Mouse (Mus musculus): ENCODE measurements around the gene Ntrk2. TPM values are rescaled to one million over a fixed set of nuclear protein-coding genes. Genes with fewer than 3 reads are reported as not detected.
A peak's percentile ranks its signal among the peaks of the same experiment; 100 is the strongest.

Ntrk2 gene
- polyA plus RNA-seq, 1 experiment from 2014 or later, result 3.1 TPM

- WGBS (ENCODE audit: insufficient replicate concordance), result 74% methylated on average over 3 of the region's 3 CpGs
Observed at GRCm38 (mm10) chr13:59065677-59066076, 259.3 kb downstream of the Ntrk2 start.

GRCm38 (mm10) chr13:59073635-59074256 lies 267.4 kb downstream of the Ntrk2 start:
- ATAC-seq (replicated peaks; ENCODE audit: insufficient number of reproducible peaks, low FRiP score, low TSS enrichment), result no peak; the same call in 1 of the 2 replicates
- no peaks in the 10 kb centered on the region for H3K9me3 ChIP-seq (replicated peaks; ENCODE audit: control insufficient read depth, low read length)
- 24% methylated on average over 26 of the region's 26 CpGs for WGBS (ENCODE audit: insufficient replicate concordance)
- no peak overlapping the region for H3K9ac ChIP-seq (ENCODE audit: low read depth, low read length)
- no peaks in the 10 kb centered on the region for H3K4me1 ChIP-seq (ENCODE audit: control insufficient read depth, insufficient read depth, low read length)
- H3K4me3 ChIP-seq (ENCODE audit: low read depth, low read length), result peak overlapping the region; percentile 25
- H3K4me2 ChIP-seq, result peak overlapping the region; percentile 46
- no peaks in the 10 kb centered on the region for H3K36me3 ChIP-seq (ENCODE audit: control insufficient read depth, insufficient read depth, low read length)
- H3K27ac ChIP-seq (ENCODE audit: low read depth, low read length), result no peak overlapping the region
- peaks cover 8% of the 10 kb centered on the region for H3K27me3 ChIP-seq (ENCODE audit: control insufficient read depth, insufficient read depth, low read length)

More at GRCm38 (mm10) chr13:59065677-59066076, 259.3 kb downstream of the Ntrk2 start:
- Histone ChIP-seq H3K9ac (ENCODE audit: low read depth, low read length) (no peak overlapping the region), H3K27ac (ENCODE audit: low read depth, low read length) (no peak overlapping the region), H3K4me3 (ENCODE audit: low read depth, low read length) (no peak overlapping the region), H3K9me3 (replicated peaks; ENCODE audit: control insufficient read depth, low read length) (no peaks in the 10 kb centered on the region), H3K4me2 (no peak overlapping the region), H3K4me1 (ENCODE audit: control insufficient read depth, insufficient read depth, low read length) (no peaks in the 10 kb centered on the region), H3K36me3 (ENCODE audit: control insufficient read depth, insufficient read depth, low read length) (no peaks in the 10 kb centered on the region), H3K27me3 (ENCODE audit: control insufficient read depth, insufficient read depth, low read length) (no peaks in the 10 kb centered on the region)
- no peak for ATAC-seq (replicated peaks; ENCODE audit: insufficient number of reproducible peaks, low FRiP score, low TSS enrichment)

- Histone ChIP-seq H3K4me1 (ENCODE audit: control insufficient read depth, insufficient read depth, low read length) (0 out of 2 replicates have a peak, but pooled peaks cover 2% of the 10 kb centered on the region), H3K4me2 (no peak overlapping the region), H3K36me3 (ENCODE audit: control insufficient read depth, insufficient read depth, low read length) (no peaks in the 10 kb centered on the region), H3K4me3 (ENCODE audit: low read depth, low read length) (no peak overlapping the region), H3K27me3 (ENCODE audit: control insufficient read depth, insufficient read depth, low read length) (peaks cover 8% of the 10 kb centered on the region), H3K9me3 (replicated peaks; ENCODE audit: control insufficient read depth, low read length) (no peaks in the 10 kb centered on the region), H3K9ac (ENCODE audit: low read depth, low read length) (no peak overlapping the region), H3K27ac (ENCODE audit: low read depth, low read length) (no peak overlapping the region)
- ATAC-seq (replicated peaks; ENCODE audit: insufficient number of reproducible peaks, low FRiP score, low TSS enrichment), result no peak
- WGBS (ENCODE audit: insufficient replicate concordance), result 49% methylated on average over 4 of the region's 4 CpGs
Observed at GRCm38 (mm10) chr13:59076489-59076888, 270.1 kb downstream of the Ntrk2 start.

- no peak for ATAC-seq (replicated peaks; ENCODE audit: insufficient number of reproducible peaks, low FRiP score, low TSS enrichment)
- Histone ChIP-seq H3K36me3 (ENCODE audit: control insufficient read depth, insufficient read depth, low read length) (no peaks in the 10 kb centered on the region), H3K4me3 (ENCODE audit: low read depth, low read length) (no peak overlapping the region), H3K27me3 (ENCODE audit: control insufficient read depth, insufficient read depth, low read length) (peaks cover 1% of the 10 kb centered on the region), H3K27ac (ENCODE audit: low read depth, low read length) (no peak overlapping the region), H3K9ac (ENCODE audit: low read depth, low read length) (no peak overlapping the region), H3K4me1 (ENCODE audit: control insufficient read depth, insufficient read depth, low read length) (0 out of 2 replicates have a peak, but pooled peaks cover 2% of the 10 kb centered on the region), H3K4me2 (no peak overlapping the region), H3K9me3 (replicated peaks; ENCODE audit: control insufficient read depth, low read length) (no peaks in the 10 kb centered on the region)
- WGBS (ENCODE audit: insufficient replicate concordance), result 62% methylated on average over 7 of the region's 7 CpGs
Observed at GRCm38 (mm10) chr13:59079761-59080461, 273.5 kb downstream of the Ntrk2 start.

GRCm38 (mm10) chr13:59080468-59080867 lies 274.1 kb downstream of the Ntrk2 start:
- 65% methylated on average over 5 of the region's 5 CpGs for WGBS (ENCODE audit: insufficient replicate concordance)
- Histone ChIP-seq H3K4me2 (no peak overlapping the region), H3K27me3 (ENCODE audit: control insufficient read depth, insufficient read depth, low read length) (no peaks in the 10 kb centered on the region), H3K4me1 (ENCODE audit: control insufficient read depth, insufficient read depth, low read length) (0 out of 2 replicates have a peak, but pooled peaks cover 2% of the 10 kb centered on the region), H3K4me3 (ENCODE audit: low read depth, low read length) (no peak overlapping the region), H3K9ac (ENCODE audit: low read depth, low read length) (no peak overlapping the region), H3K36me3 (ENCODE audit: control insufficient read depth, insufficient read depth, low read length) (no peaks in the 10 kb centered on the region), H3K9me3 (replicated peaks; ENCODE audit: control insufficient read depth, low read length) (no peaks in the 10 kb centered on the region), H3K27ac (ENCODE audit: low read depth, low read length) (no peak overlapping the region)
- no peak for ATAC-seq (replicated peaks; ENCODE audit: insufficient number of reproducible peaks, low FRiP score, low TSS enrichment)

- Histone ChIP-seq H3K9ac (ENCODE audit: low read depth, low read length) (no peak overlapping the region), H3K4me2 (no peak overlapping the region), H3K9me3 (replicated peaks; ENCODE audit: control insufficient read depth, low read length) (no peaks in the 10 kb centered on the region), H3K4me3 (ENCODE audit: low read depth, low read length) (no peak overlapping the region), H3K36me3 (ENCODE audit: control insufficient read depth, insufficient read depth, low read length) (no peaks in the 10 kb centered on the region), H3K27me3 (ENCODE audit: control insufficient read depth, insufficient read depth, low read length) (no peaks in the 10 kb centered on the region), H3K27ac (ENCODE audit: low read depth, low read length) (no peak overlapping the region), H3K4me1 (ENCODE audit: control insufficient read depth, insufficient read depth, low read length) (no peaks in the 10 kb centered on the region)
- 82% methylated on average over 4 of the region's 4 CpGs for WGBS (ENCODE audit: insufficient replicate concordance)
- ATAC-seq (replicated peaks; ENCODE audit: insufficient number of reproducible peaks, low FRiP score, low TSS enrichment), result no peak
Observed at GRCm38 (mm10) chr13:59089016-59089415, 282.6 kb downstream of the Ntrk2 start.

- no peak overlapping the region for H3K27ac ChIP-seq (ENCODE audit: low read depth, low read length)
- ATAC-seq (replicated peaks; ENCODE audit: insufficient number of reproducible peaks, low FRiP score, low TSS enrichment), result no peak
Observed at GRCm38 (mm10) chr13:59091138-59091971, 285.0 kb downstream of the Ntrk2 start.

GRCm38 (mm10) chr13:59092045-59092857 lies 285.9 kb downstream of the Ntrk2 start:
- no peak for ATAC-seq (replicated peaks; ENCODE audit: insufficient number of reproducible peaks, low FRiP score, low TSS enrichment)
- Histone ChIP-seq H3K36me3 (ENCODE audit: control insufficient read depth, insufficient read depth, low read length) (no peaks in the 10 kb centered on the region), H3K9ac (ENCODE audit: low read depth, low read length) (no peak overlapping the region), H3K27me3 (ENCODE audit: control insufficient read depth, insufficient read depth, low read length) (no peaks in the 10 kb centered on the region), H3K4me1 (ENCODE audit: control insufficient read depth, insufficient read depth, low read length) (no peaks in the 10 kb centered on the region), H3K27ac (ENCODE audit: low read depth, low read length) (no peak overlapping the region), H3K9me3 (replicated peaks; ENCODE audit: control insufficient read depth, low read length) (no peaks in the 10 kb centered on the region), H3K4me3 (ENCODE audit: low read depth, low read length) (no peak overlapping the region), H3K4me2 (no peak overlapping the region)
- 63% methylated on average over 10 of the region's 10 CpGs for WGBS (ENCODE audit: insufficient replicate concordance)

More at GRCm38 (mm10) chr13:59091138-59091971, 285.0 kb downstream of the Ntrk2 start:
- no peak overlapping the region for H3K4me3 ChIP-seq (ENCODE audit: low read depth, low read length)
- no peaks in the 10 kb centered on the region for H3K9me3 ChIP-seq (replicated peaks; ENCODE audit: control insufficient read depth, low read length)
- H3K4me2 ChIP-seq, result no peak overlapping the region
- H3K36me3 ChIP-seq (ENCODE audit: control insufficient read depth, insufficient read depth, low read length), result no peaks in the 10 kb centered on the region
- 49% methylated on average over 13 of the region's 13 CpGs for whole genome bisulfite sequencing (ENCODE audit: insufficient replicate concordance)
- no peaks in the 10 kb centered on the region for H3K4me1 ChIP-seq (ENCODE audit: control insufficient read depth, insufficient read depth, low read length)
- no peak overlapping the region for H3K9ac ChIP-seq (ENCODE audit: low read depth, low read length)
- no peaks in the 10 kb centered on the region for H3K27me3 ChIP-seq (ENCODE audit: control insufficient read depth, insufficient read depth, low read length)

Data from heart, embryonic 11.5 days (tissue).